Mouse (Mus musculus) limb, embryonic 12.5 days (tissue): Measurements from ENCODE around the gene Dysf. TPM values are rescaled to one million over a fixed set of nuclear protein-coding genes. Genes with fewer than 3 reads are reported as not detected.
"Not testable (repeated sequence)": the region's sequence is repeated elsewhere in the genome, so short reads cannot be mapped to it uniquely, and the experiment has no call there.

Source experiments
- ATAC-seq: fragments of 200-750 bp; cut with Nextera tagmentation; 2 replicates; pipeline ENCODE4 v1.8.0; 2017; ENCODE audit warnings: low read depth, moderate TSS enrichment; ENCODE audit not compliant: insufficient number of reproducible peaks, insufficient read depth, low FRiP score, low TSS enrichment
- H3K27ac ChIP-seq: fragments of 300-500 bp; sonication (generic); 2 replicates; pipeline ENCODE4 v1.5.1; 2016; ENCODE audit warnings: mild to moderate bottlenecking, moderate library complexity
- H3K27me3 ChIP-seq: fragments of 300-500 bp; sonication (generic); 2 replicates; pipeline ENCODE4 v1.6.1; 2016; ENCODE audit warnings: mild to moderate bottlenecking, moderate library complexity
- H3K36me3 ChIP-seq: fragments of 300-500 bp; sonication (generic); 2 replicates; pipeline ENCODE4 v1.6.1; 2016; ENCODE audit warnings: mild to moderate bottlenecking, moderate library complexity
- H3K4me1 ChIP-seq: fragments of 300-500 bp; sonication (generic); replicated peaks from 2 replicates; pipeline ENCODE4 v1.6.1; 2016
- H3K4me2 ChIP-seq: fragments of 300-500 bp; sonication (generic); 2 replicates; pipeline ENCODE4 v1.6.1; 2016; ENCODE audit warnings: mild to moderate bottlenecking, moderate library complexity
- H3K4me3 ChIP-seq: fragments of 300-500 bp; sonication (generic); replicated peaks from 2 replicates; pipeline ENCODE4 v1.5.1; 2016; ENCODE audit warnings: mild to moderate bottlenecking
- H3K9ac ChIP-seq: fragments of 300-500 bp; sonication (generic); replicated peaks from 2 replicates; pipeline ENCODE4 v1.6.1; 2016; ENCODE audit warnings: mild to moderate bottlenecking, moderate library complexity
- H3K9me3 ChIP-seq: fragments of 300-500 bp; sonication (generic); 2 replicates; pipeline ENCODE4 v1.6.1; 2016; ENCODE audit warnings: mild to moderate bottlenecking, moderate library complexity
- WGBS: fragments of 180-500 bp; shearing (Covaris S2); methylation state at CpG from one replicate; pipeline ENCODE4 v1.1.7; 2016; 5-methylcytosine and 5-hydroxymethylcytosine counted together
- polyA plus RNA-seq: library from polyadenylated mRNA; unstranded; fragments of >200 nt; fragmentation: Nextera tagmentation; extraction: Ambion mirVana; gene quantifications from 2 replicates; pipeline ENCODE4 v1.2.1, GENCODE M21; 2016

Dysf gene
- polyA plus RNA-seq, 1 experiment from 2014 or later: 13.3 TPM

DNA sequence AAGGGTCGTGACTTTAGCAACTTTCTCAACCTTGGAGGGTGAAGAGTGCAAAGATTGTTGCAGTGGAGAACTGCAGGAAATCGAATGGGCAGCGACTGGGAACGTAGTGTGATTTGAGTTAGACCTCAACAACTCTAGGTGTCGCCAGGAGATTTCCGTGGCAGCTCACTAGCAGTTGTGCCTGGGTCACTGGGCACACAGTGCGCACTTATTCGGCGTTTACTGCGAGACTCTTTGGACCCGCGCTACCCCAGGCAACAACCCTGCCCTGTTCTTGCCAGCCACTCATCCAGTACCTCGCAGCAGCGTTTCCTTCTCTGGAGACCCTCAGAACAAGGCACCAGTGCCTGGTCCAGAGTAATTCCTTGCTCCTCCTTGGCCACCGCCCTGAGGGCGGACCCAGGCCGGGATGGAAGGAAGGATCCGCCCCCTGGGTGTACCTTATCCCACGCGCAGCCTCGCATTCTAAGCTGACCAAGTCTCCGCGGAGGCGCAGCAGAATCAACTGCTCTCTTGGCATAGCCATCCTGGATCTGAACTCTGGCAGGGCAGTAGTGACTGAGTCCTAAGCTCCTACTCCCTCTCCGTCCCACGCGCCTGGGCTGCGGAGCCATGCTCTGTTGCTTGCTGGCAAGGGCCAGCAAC is 10.6 kb downstream of the Dysf start:
- Histone ChIP-seq H3K27ac (no peak overlapping the region), H3K36me3 (no peaks in the 10 kb centered on the region), H3K9me3 (no peaks in the 10 kb centered on the region), H3K4me1 (peaks cover 12% of the 10 kb centered on the region), H3K9ac (peak overlapping the region; percentile 47), H3K4me3 (peak overlapping the region; percentile 42), H3K4me2 (peak overlapping the region; percentile 81), H3K27me3 (peaks cover 26% of the 10 kb centered on the region)
- WGBS: 4% methylated on average over 28 of the region's 28 CpGs
- ATAC-seq: peak; percentile 76

DNA sequence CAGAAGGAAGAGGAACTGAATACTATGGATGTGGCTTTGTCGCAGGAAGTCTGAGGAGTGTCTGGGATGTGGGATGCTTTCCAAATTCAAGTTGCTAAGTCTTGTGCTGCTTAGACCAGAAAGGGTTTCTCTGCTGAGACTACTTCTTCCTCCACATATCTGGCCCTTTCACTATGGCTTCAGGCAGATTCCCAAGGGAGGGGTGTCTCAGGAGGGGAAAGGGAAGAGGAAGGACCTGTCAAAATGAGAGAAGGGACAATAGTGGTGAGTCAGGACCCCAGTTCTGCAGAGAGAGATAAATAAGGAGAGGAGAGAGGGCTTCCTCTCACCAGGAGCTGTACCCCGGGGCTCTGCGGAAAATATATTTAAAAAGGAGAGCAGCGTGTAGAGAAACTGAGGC is 11.6 kb downstream of the Dysf start:
- WGBS: 90% methylated on average over 4 of the region's 4 CpGs
- Histone ChIP-seq H3K9me3 (no peaks in the 10 kb centered on the region), H3K4me1 (peaks cover 12% of the 10 kb centered on the region), H3K4me2 (0 out of 2 replicates have a peak overlapping the region, but pooled peaks have one; percentile 81), H3K27ac (no peak overlapping the region), H3K4me3 (no peak overlapping the region), H3K36me3 (no peaks in the 10 kb centered on the region), H3K27me3 (peaks cover 26% of the 10 kb centered on the region), H3K9ac (no peak overlapping the region)
- ATAC-seq: no peak

DNA sequence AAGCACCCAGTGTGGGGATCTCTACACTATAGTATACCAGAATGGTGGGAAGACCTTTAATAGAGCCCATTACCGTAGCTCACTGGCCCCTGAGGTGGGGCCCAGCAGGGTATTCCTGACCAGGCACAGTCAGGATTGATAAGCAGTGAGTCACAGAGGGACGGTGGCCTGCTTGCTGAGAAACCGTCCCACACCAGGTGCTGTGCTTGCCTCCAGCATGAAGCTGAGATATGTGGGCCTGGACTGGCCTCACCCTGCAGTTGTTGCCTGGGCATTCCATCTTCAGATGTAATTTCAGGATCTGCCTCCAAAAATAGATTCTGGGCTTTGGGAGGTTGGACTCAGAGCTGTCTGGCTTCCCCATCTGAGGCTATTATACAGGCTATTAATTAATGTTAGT is 13.6 kb downstream of the Dysf start:
- no peaks in the 10 kb centered on the region for H3K36me3 ChIP-seq

DNA sequence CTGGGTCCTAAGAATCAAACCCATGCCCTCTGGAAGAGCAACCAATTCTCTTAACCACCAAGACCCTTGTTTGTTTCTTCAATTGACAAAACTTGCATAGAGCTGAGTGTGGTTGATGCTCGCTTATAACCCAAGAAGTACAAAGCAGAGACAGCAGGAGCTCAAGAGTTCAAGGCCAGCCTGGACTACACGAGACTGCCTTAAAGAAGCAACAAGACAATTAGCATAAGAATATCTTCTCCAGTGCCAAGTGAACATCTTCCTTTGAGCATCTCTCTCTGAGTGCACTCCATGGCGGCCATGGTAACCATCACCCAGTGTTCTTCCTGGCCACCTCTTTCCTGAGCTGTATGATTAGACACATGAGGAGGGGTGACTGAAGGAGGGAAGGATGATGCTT is 17.2 kb downstream of the Dysf start:
- Histone ChIP-seq H3K9ac (no peak overlapping the region), H3K4me1 (no peaks in the 10 kb centered on the region), H3K36me3 (no peaks in the 10 kb centered on the region), H3K4me3 (no peak overlapping the region), H3K4me2 (no peak overlapping the region), H3K27ac (no peak overlapping the region), H3K9me3 (no peaks in the 10 kb centered on the region), H3K27me3 (peaks cover 6% of the 10 kb centered on the region; the same call in 1 of the 2 replicates)
- 80% methylated on average over 3 of the region's 3 CpGs for WGBS
- no peak for ATAC-seq

More for the DNA sequence above, 13.6 kb downstream of the Dysf start:
- Histone ChIP-seq H3K27me3 (peaks cover 26% of the 10 kb centered on the region), H3K9me3 (no peaks in the 10 kb centered on the region), H3K4me1 (peaks cover 12% of the 10 kb centered on the region), H3K4me3 (no peak overlapping the region), H3K4me2 (no peak overlapping the region), H3K9ac (no peak overlapping the region), H3K27ac (no peak overlapping the region)
- WGBS: 75% methylated on average over 3 of the region's 3 CpGs
- no peak for ATAC-seq

DNA sequence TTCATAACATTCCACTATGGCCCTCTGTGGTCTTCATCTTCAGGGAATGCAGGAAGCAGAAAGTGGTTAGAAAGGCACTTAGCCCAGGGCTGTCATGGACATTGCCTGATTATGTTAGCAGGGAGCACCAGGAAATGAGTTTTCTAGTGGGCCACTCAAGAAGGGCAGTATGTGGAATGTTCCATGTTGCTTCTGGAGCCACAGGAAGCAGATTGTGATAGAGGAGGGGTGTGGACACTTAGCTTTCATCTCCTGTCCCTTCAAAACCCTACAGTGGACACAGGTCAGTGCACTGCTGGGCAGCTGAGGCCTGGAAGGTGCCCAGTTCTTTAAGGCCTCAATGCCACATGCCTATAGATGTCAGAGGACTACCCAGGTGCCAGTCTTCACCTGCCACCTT is 20.4 kb downstream of the Dysf start:
- no peak overlapping the region for H3K9ac ChIP-seq
- no peaks in the 10 kb centered on the region for H3K9me3 ChIP-seq
- no peaks in the 10 kb centered on the region for H3K36me3 ChIP-seq
- H3K4me1 ChIP-seq: no peaks in the 10 kb centered on the region
- no peak overlapping the region for H3K4me3 ChIP-seq
- no peak for ATAC-seq
- H3K4me2 ChIP-seq: no peak overlapping the region
- no peaks in the 10 kb centered on the region for H3K27me3 ChIP-seq
- H3K27ac ChIP-seq: no peak overlapping the region

DNA sequence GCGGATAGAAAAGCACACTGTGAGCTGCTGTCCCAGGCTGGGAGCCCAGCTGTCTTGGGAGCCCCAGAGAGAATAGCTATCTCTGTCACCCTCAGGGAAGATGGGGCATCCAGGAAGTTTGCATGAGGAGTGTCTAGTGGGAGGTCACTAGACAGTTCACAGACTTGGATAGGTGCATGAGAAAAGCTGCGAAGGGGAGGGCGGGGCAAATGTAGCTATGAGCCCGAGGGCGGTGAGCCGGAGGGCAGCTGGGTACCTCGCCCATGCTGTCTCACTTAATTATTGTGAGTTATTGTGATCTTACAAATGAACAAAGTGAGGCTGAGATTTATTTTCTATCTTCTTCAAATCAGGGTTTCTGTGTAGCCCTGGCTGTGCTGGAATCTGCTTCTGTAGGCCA is 21.4 kb downstream of the Dysf start:
- H3K27ac ChIP-seq: no peak overlapping the region
- ATAC-seq: no peak

DNA sequence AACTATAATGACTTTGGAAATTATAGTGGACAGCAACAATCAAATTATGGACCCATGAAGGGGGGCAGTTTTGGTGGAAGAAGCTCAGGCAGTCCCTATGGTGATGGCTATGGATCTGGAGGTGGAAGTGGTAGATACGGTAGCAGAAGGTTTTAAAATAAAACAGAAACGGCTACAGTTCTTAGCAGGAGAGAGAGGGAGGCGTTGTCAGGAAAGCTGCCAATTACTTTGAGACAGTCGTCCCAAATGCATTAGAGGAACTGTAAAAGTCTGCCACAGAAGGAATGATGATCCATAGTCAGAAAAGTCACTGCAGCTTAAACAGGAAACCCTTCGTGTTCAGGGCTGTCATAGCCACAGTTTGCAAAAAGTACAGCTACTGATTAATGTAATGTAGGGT is 24.1 kb downstream of the Dysf start:
- not testable (repeated sequence) for H3K27ac ChIP-seq, H3K4me2 ChIP-seq, H3K9ac ChIP-seq, H3K36me3 ChIP-seq, H3K4me1 ChIP-seq, H3K27me3 ChIP-seq, H3K9me3 ChIP-seq, H3K4me3 ChIP-seq, ATAC-seq
- WGBS: 66% methylated on average over 5 of the region's 5 CpGs

More for the DNA sequence above, 21.4 kb downstream of the Dysf start:
- Histone ChIP-seq H3K4me2 (no peak overlapping the region), H3K36me3 (no peaks in the 10 kb centered on the region), H3K4me1 (no peaks in the 10 kb centered on the region), H3K27me3 (no peaks in the 10 kb centered on the region), H3K4me3 (no peak overlapping the region), H3K9ac (no peak overlapping the region), H3K9me3 (no peaks in the 10 kb centered on the region)
- 85% methylated on average over 7 of the region's 7 CpGs for WGBS

DNA sequence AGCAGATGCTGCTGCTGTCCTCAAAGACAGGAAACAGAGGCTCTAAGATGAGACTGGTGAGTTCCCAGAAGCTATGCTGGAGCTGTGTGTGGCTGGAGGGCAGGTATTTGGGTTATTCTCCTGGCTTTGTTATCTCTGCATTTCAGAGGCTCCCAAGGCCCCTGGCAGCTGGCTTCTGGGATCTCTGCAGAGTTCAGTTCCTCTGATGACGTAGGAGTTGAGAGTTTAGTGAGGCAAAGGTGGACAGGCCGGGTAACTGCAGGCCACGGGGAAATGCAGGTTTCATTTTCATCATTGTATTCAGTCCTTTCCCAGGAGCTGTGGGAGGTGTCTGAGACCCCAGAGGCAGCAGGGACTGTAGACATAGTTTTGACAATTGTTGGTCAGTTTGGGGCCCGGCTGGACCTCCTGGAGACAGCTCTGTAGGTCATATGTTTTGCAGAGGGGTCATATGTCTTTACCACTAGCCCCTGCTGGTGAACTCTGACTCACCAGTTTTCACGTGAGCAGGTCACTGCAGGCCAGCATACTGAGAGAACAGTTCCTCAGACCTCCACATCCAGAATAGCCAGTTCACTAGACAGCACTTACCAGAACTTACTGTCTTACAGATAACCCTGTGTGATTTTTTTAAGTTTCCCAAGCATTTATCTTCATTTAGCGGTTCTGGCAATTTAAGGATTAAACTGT is 35.0 kb downstream of the Dysf start:
- Histone ChIP-seq H3K27ac (no peak overlapping the region), H3K4me1 (no peaks in the 10 kb centered on the region), H3K4me2 (no peak overlapping the region), H3K36me3 (no peaks in the 10 kb centered on the region), H3K9ac (no peak overlapping the region), H3K4me3 (no peak overlapping the region), H3K27me3 (no peaks in the 10 kb centered on the region), H3K9me3 (no peaks in the 10 kb centered on the region)
- 64% methylated on average over 6 of the region's 6 CpGs for WGBS
- ATAC-seq: no peak

DNA sequence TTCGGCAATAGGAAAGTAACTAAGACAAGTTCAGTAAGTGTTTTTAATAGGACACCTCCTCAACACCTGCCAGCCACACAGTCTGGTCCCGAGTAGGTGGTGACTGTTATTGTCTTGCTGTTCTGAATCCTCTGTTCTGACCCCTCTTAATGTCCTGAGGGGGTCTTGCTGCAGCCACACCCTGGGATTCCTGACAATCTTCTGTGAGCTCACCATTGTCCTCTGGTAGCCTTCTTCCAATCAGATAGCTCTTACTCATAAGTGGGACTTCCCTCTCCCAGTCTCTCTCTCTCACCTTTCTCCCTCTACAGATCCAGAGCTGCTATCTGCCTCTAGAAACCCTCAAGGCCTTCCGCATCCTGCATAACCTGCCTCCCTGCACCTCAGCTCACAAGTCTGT is 36.3 kb downstream of the Dysf start:
- ATAC-seq: no peak
- WGBS: 79% methylated on average over 3 of the region's 3 CpGs
- Histone ChIP-seq H3K4me1 (no peaks in the 10 kb centered on the region), H3K4me3 (no peak overlapping the region), H3K9me3 (no peaks in the 10 kb centered on the region), H3K4me2 (no peak overlapping the region), H3K27me3 (no peaks in the 10 kb centered on the region), H3K27ac (no peak overlapping the region), H3K9ac (no peak overlapping the region), H3K36me3 (no peaks in the 10 kb centered on the region)

DNA sequence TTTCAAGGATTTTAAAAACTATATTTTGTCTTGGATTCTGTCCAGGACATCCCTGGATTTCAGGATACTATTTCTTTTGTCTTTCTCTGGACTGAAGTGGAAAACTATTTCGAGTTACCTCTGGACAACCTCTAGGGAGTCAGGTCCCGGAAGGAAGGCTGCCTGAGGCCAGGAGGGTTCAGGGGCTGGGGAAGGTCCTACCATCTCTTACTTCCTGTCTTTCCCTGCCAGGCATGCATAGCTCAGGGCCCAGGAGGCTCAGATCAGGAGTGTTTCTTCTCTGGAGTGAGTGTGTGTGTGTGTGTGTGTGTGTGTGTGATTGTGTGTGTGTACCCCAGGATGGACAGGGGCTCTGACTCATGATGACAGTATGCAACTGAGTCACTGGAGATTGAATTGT is 40.5 kb downstream of the Dysf start:
- Histone ChIP-seq H3K4me2 (no peak overlapping the region), H3K36me3 (no peaks in the 10 kb centered on the region), H3K27me3 (no peaks in the 10 kb centered on the region), H3K9me3 (no peaks in the 10 kb centered on the region), H3K4me1 (no peaks in the 10 kb centered on the region), H3K27ac (no peak overlapping the region), H3K4me3 (no peak overlapping the region), H3K9ac (no peak overlapping the region)
- 74% methylated on average over 2 of the region's 2 CpGs for WGBS
- no peak for ATAC-seq

DNA sequence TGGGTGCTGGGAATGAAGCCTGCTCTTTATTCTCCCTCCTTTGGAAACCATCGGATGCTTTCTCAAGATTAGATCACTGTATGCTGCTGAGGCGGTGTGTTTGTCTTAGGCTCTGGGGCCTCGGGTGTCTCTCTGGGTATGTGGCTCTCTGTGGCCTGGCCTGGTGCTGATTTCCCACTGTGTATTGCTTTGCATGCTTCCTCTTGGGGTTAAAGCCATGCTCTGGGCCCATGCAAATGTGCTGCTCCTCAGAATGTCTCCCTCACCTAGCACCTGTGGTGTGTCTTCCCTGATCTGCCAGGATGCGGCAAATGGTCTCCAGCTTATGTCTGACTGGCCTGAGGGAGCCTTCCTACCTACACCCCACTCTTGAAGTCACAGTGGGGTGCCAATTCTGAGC is 41.8 kb downstream of the Dysf start:
- no peak overlapping the region for H3K4me2 ChIP-seq
- no peak overlapping the region for H3K4me3 ChIP-seq
- no peaks in the 10 kb centered on the region for H3K36me3 ChIP-seq
- H3K9me3 ChIP-seq: no peaks in the 10 kb centered on the region
- H3K9ac ChIP-seq: no peak overlapping the region
- no peaks in the 10 kb centered on the region for H3K4me1 ChIP-seq
- no peak overlapping the region for H3K27ac ChIP-seq
- WGBS: 88% methylated on average over 4 of the region's 4 CpGs
- no peaks in the 10 kb centered on the region for H3K27me3 ChIP-seq
- ATAC-seq: no peak

DNA sequence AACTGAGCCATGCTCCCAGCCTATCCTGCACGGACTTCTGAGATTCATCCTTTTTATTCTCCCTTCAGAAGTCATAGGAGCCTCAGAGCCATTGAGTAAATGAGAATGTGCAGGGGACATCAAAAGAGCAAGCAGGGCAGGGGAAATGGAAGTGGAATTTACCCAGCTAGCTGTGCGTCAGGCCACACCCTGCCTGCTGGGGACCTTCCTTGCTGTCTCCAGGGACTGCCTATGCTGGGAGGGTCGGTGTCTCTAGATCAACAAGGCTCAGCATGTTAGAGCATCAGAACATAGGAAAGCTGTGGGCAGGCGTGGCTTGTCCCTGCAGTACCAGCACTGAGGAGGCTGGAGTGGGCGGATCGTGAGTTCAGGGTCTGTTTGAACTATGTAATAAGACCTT is 42.6 kb downstream of the Dysf start:
- no peaks in the 10 kb centered on the region for H3K4me1 ChIP-seq
- 59% methylated on average over 6 of the region's 6 CpGs for WGBS
- ATAC-seq: no peak
- no peak overlapping the region for H3K4me2 ChIP-seq
- H3K27me3 ChIP-seq: no peaks in the 10 kb centered on the region
- H3K9me3 ChIP-seq: no peaks in the 10 kb centered on the region
- no peaks in the 10 kb centered on the region for H3K36me3 ChIP-seq
- no peak overlapping the region for H3K4me3 ChIP-seq
- H3K9ac ChIP-seq: no peak overlapping the region
- H3K27ac ChIP-seq: no peak overlapping the region
